Mouse (Mus musculus) heart, embryonic 12.5 days (tissue): ENCODE data around the gene Hist1h2bb. TPM values are rescaled to one million over a fixed set of nuclear protein-coding genes. Genes with fewer than 3 reads are reported as not detected.
"Not testable (repeated sequence)": the region's sequence is repeated elsewhere in the genome, so short reads cannot be mapped to it uniquely, and the experiment has no call there.

Experiments
- ATAC-seq: fragments of 200-750 bp; cut with Nextera tagmentation; 2 replicates; pipeline ENCODE4 v1.8.0; 2017; ENCODE audit warnings: moderate TSS enrichment, moderate library complexity; ENCODE audit not compliant: insufficient number of reproducible peaks, low FRiP score
- H3K27ac ChIP-seq: fragments of 300-500 bp; sonication (generic); 2 replicates; pipeline ENCODE4 v1.5.1; 2016; ENCODE audit warnings: mild to moderate bottlenecking, moderate library complexity; ENCODE audit not compliant: poor library complexity, severe bottlenecking
- H3K27me3 ChIP-seq: fragments of 300-500 bp; sonication (generic); replicated peaks from 2 replicates; pipeline ENCODE4 v1.6.1; 2016; ENCODE audit warnings: mild to moderate bottlenecking, moderate library complexity
- H3K36me3 ChIP-seq: fragments of 300-500 bp; sonication (generic); 2 replicates; pipeline ENCODE4 v1.6.1; 2016; ENCODE audit warnings: mild to moderate bottlenecking, moderate library complexity
- H3K4me1 ChIP-seq: fragments of 300-500 bp; sonication (generic); replicated peaks from 2 replicates; pipeline ENCODE4 v1.6.1; 2016; ENCODE audit warnings: mild to moderate bottlenecking
- H3K4me2 ChIP-seq: fragments of 300-500 bp; sonication (generic); 2 replicates; pipeline ENCODE4 v1.6.1; 2016; ENCODE audit warnings: mild to moderate bottlenecking, moderate library complexity
- H3K4me3 ChIP-seq: fragments of 300-500 bp; sonication (generic); 2 replicates; pipeline ENCODE4 v1.5.1; 2016; ENCODE audit warnings: mild to moderate bottlenecking
- H3K9ac ChIP-seq: fragments of 300-500 bp; sonication (generic); 2 replicates; pipeline ENCODE4 v1.6.1; 2016; ENCODE audit warnings: mild to moderate bottlenecking, moderate library complexity
- H3K9me3 ChIP-seq: fragments of 300-500 bp; sonication (generic); replicated peaks from 2 replicates; pipeline ENCODE4 v1.6.1; 2016; ENCODE audit warnings: mild to moderate bottlenecking, moderate library complexity
- WGBS: fragments of 180-500 bp; shearing (Covaris S2); methylation state at CpG from one replicate; pipeline ENCODE4 v1.1.7; 2016; 5-methylcytosine and 5-hydroxymethylcytosine counted together
- polyA plus RNA-seq: library from polyadenylated mRNA; unstranded; fragments of >200 nt; fragmentation: Nextera tagmentation; extraction: Ambion mirVana; gene quantifications from 2 replicates; pipeline ENCODE4 v1.2.1, GENCODE M21; 2016

The Hist1h2bb gene
- polyA plus RNA-seq, 1 experiment from 2014 or later, result 0.88 TPM

GRCm38 (mm10) chr13:23742007-23742406 is 4.5 kb upstream of the Hist1h2bb start:
- no peak overlapping the region for H3K27ac ChIP-seq
- H3K4me1 ChIP-seq, result peaks cover 8% of the 10 kb centered on the region
- H3K4me2 ChIP-seq, result no peak overlapping the region
- no peaks in the 10 kb centered on the region for H3K27me3 ChIP-seq
- no peak overlapping the region for H3K9ac ChIP-seq
- H3K9me3 ChIP-seq, result no peaks in the 10 kb centered on the region
- H3K36me3 ChIP-seq, result no peaks in the 10 kb centered on the region
- H3K4me3 ChIP-seq, result no peak overlapping the region
- no peak for ATAC-seq

DNA sequence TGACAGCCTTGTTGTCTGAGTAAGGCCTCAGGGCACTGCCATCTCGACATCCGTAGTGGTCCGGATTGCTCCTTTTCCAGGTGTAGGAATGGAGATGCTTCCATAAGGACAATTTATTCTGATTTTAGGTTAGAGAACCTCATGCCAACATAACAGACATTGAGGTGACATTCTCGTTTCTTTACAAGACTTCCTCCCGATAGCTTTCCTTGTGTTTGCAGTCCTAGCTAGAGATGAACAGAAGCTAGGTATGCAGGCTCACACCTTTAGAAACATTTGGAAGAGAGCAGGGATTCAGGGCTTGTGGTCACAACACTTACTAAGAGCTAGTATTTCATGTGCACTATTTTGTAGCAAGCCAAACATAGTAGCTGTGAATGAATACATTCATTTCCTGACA is 3.3 kb upstream of the Hist1h2bb start:
- Histone ChIP-seq H3K9ac (no peak overlapping the region), H3K4me2 (no peak overlapping the region), H3K9me3 (no peaks in the 10 kb centered on the region), H3K27ac (no peak overlapping the region), H3K27me3 (no peaks in the 10 kb centered on the region), H3K36me3 (no peaks in the 10 kb centered on the region), H3K4me1 (peaks cover 12% of the 10 kb centered on the region), H3K4me3 (no peak overlapping the region)
- 83% methylated on average over 5 of the region's 5 CpGs for WGBS
- ATAC-seq, result no peak

DNA sequence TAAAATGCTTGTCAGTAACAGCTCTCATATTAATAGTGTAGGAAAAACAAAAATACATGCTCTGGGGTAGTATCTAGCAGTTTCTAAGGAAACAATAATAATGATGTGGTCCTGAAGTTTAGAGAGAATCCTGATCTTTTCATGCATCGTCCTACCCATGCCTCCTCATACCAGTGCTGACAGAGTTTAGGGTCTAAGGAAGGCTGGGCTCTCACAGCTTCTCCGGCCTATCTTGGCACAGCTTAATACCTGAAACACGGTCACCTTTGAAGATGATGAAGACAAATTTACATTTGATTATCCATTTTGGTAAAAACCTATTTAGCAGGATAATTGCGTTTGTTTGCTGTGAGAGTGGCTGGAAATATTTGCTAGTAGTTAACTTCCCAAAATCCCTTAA is 2.6 kb upstream of the Hist1h2bb start:
- H3K4me3 ChIP-seq, result no peak overlapping the region
- H3K4me1 ChIP-seq, result peaks cover 16% of the 10 kb centered on the region
- no peaks in the 10 kb centered on the region for H3K9me3 ChIP-seq
- 35% methylated on average over 4 of the region's 4 CpGs for WGBS
- ATAC-seq, result no peak
- H3K9ac ChIP-seq, result no peak overlapping the region
- H3K36me3 ChIP-seq, result no peaks in the 10 kb centered on the region
- H3K27ac ChIP-seq, result no peak overlapping the region
- H3K4me2 ChIP-seq, result peak overlapping the region; percentile 69
- H3K27me3 ChIP-seq, result no peaks in the 10 kb centered on the region

DNA sequence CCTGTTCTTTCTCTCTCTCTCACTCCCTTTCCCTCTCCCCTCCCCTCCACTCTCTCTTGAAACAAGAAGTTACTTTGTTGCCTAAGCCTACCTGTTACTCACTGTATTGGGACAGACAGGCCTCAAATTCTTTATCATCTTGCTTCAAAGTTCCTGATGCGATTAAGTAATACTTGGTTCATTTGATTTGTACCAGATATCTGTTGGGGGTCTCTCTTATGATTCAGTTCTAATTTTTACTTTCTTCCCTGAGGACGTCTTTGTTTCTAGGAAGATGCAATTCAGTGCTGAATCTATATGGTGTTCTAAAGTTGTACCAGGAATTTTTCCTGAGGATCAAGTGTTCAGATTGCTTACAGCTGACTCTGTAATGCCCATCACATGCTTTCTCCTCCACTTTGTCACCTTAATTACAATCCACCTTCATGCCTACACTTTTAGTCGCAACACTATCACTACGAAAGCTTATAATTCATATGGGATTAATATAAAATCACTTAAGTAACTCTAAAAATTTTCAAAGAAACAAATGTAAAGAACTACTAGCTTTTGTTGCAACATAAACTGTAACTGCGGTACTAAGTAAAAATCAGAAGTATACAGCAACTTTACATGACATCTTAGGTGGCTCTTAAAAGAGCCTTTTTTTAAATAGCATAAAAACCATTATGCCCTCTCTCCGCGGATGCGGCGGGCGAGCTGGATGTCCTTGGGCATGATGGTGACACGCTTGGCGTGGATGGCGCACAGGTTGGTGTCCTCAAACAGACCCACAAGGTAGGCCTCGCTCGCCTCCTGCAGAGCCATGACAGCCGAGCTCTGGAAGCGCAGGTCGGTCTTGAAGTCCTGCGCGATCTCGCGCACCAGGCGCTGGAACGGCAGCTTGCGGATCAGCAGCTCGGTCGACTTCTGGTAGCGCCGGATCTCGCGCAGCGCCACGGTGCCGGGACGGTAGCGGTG is 1.8 kb upstream of the Hist1h2bb start:
- H3K4me1 ChIP-seq, result peaks cover 16% of the 10 kb centered on the region
- no peak for ATAC-seq
- WGBS, result 3% methylated on average over 18 of the region's 36 CpGs

GRCm38 (mm10) chr13:23745381-23746161 is 963 bp upstream of the Hist1h2bb start, which contains the start of gene Hist1h3c:
Hist1h3c (minus strand) TSS chr13:23745602.
- WGBS, result under 1% methylated on average over 28 of the region's 28 CpGs
- Histone ChIP-seq H3K4me1 (peaks cover 16% of the 10 kb centered on the region), H3K9me3 (no peaks in the 10 kb centered on the region), H3K4me2 (peak within 1 kb of the TSS; percentile 69), H3K36me3 (no peaks in the 10 kb centered on the region), H3K9ac (peak within 1 kb of the TSS; percentile 75), H3K27ac (peak within 1 kb of the TSS; percentile 100), H3K4me3 (peak within 1 kb of the TSS; percentile 52), H3K27me3 (no peaks in the 10 kb centered on the region)
- peak; percentile 74 for ATAC-seq

More for the DNA sequence above, 1.8 kb upstream of the Hist1h2bb start:
- Histone ChIP-seq H3K9ac (peak overlapping the region; percentile 70), H3K27me3 (no peaks in the 10 kb centered on the region), H3K9me3 (no peaks in the 10 kb centered on the region), H3K4me3 (peak overlapping the region; percentile 52), H3K27ac (peak overlapping the region; percentile 73; the same call in 1 of the 2 replicates), H3K4me2 (peak overlapping the region; percentile 69), H3K36me3 (no peaks in the 10 kb centered on the region)

DNA sequence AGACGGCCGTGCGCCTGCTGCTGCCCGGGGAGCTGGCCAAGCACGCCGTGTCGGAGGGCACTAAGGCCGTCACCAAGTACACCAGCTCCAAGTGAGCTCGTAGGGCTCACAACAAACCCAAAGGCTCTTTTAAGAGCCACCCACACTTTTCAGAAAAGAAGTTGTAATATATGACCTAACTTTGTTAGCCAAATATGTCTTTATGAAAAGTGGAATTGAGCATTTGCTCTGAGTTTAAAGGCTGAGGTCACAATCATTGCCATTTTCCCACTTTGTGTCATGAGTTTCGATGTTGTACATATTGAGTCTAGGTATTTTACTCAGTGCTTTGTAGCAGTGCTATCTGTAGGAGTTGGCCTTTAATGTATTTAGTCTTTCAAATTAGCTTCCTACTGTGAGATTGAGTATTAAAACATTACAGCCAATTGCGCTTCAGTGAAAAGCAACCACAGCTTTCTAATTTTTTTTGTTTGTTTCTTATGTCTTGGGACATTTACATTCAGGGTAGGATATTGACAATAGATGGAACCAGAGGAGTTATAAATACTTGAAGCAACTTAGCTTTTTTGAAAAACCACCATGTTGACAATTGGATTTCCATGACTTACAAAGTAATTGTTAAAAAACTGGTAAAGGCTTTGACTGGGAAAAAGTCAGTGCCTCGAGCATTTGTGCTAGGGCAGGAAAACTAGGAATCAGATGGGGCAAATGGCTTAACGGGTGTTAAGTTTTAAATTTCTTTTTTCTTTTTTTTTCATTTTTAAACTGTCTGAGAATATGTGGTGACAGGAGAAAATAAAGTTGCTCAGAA is 752 bp downstream of the Hist1h2bb start:
- Histone ChIP-seq H3K27ac (peak overlapping the region; percentile 100), H3K9ac (peak overlapping the region; percentile 68), H3K36me3 (no peaks in the 10 kb centered on the region), H3K9me3 (no peaks in the 10 kb centered on the region), H3K4me1 (peaks cover 11% of the 10 kb centered on the region), H3K27me3 (no peaks in the 10 kb centered on the region), H3K4me3 (peak overlapping the region; percentile 39), H3K4me2 (peak overlapping the region; percentile 65)
- ATAC-seq, result no peak
- WGBS, result 5% methylated on average over 13 of the region's 13 CpGs

DNA sequence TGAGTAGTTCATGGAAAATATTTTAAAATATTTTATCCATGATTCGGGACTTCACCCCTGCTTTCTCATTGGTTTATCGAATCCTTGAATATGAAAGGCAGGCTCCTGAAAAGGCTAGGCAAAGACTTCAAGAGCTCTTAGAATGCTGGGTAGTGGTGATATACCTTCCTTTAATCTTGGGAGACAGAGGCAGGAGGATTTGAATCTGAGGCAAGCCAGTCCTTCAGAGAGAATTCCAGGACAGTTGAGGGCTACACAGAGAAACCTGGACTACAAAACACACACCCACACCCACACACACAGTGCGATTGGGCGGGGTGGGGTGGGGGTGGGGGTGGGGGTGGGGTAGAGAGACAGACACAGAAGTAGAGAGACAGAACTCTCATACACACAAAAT is 1.4 kb downstream of the Hist1h2bb start:
- Histone ChIP-seq H3K4me1 (peaks cover 11% of the 10 kb centered on the region), H3K4me2 (peak overlapping the region; percentile 46), H3K4me3 (peak overlapping the region; percentile 5; the same call in 1 of the 2 replicates), H3K36me3 (no peaks in the 10 kb centered on the region), H3K9me3 (no peaks in the 10 kb centered on the region), H3K9ac (0 out of 2 replicates have a peak overlapping the region, but pooled peaks have one; percentile 25), H3K27ac (peak overlapping the region; percentile 100), H3K27me3 (no peaks in the 10 kb centered on the region)
- WGBS, result 10% methylated on average over 4 of the region's 4 CpGs
- no peak for ATAC-seq

- peaks cover 11% of the 10 kb centered on the region for H3K4me1 ChIP-seq
- 86% methylated on average over 5 of the region's 5 CpGs for WGBS
- ATAC-seq, result no peak
- H3K27ac ChIP-seq, result peak overlapping the region; percentile 38
- H3K4me3 ChIP-seq, result no peak overlapping the region
- H3K4me2 ChIP-seq, result no peak overlapping the region
- H3K9ac ChIP-seq, result no peak overlapping the region
- no peaks in the 10 kb centered on the region for H3K27me3 ChIP-seq
- no peaks in the 10 kb centered on the region for H3K36me3 ChIP-seq
- H3K9me3 ChIP-seq, result no peaks in the 10 kb centered on the region
These were observed 3.1 kb downstream of the Hist1h2bb start for GRCm38 (mm10) chr13:23749563-23750121.

GRCm38 (mm10) chr13:23750839-23751477 is 4.4 kb downstream of the Hist1h2bb start, which contains the start of gene Hist1h2ab:
Hist1h2ab (plus strand) TSS chr13:23751126.
- Histone ChIP-seq H3K4me2 (peak within 1 kb of the TSS; percentile 76), H3K4me1 (peaks cover 11% of the 10 kb centered on the region), H3K4me3 (peak within 1 kb of the TSS; percentile 53), H3K9ac (peak within 1 kb of the TSS; percentile 72; the same call in 1 of the 2 replicates), H3K27ac (peak within 1 kb of the TSS; percentile 98)
- H3K36me3 ChIP-seq, H3K9me3 ChIP-seq, H3K27me3 ChIP-seq, ATAC-seq: not testable (repeated sequence)
- WGBS, result under 1% methylated on average over 28 of the region's 47 CpGs

GRCm38 (mm10) chr13:23751478-23751956 is 5.0 kb downstream of the Hist1h2bb start:
- H3K4me3 ChIP-seq, result peak overlapping the region; percentile 53
- peak overlapping the region; percentile 72; the same call in 1 of the 2 replicates for H3K9ac ChIP-seq
- no peaks in the 10 kb centered on the region for H3K36me3 ChIP-seq
- ATAC-seq, result no peak
- peak overlapping the region; percentile 76 for H3K4me2 ChIP-seq
- peak overlapping the region; percentile 98 for H3K27ac ChIP-seq
- H3K4me1 ChIP-seq, result peaks cover 11% of the 10 kb centered on the region
- H3K27me3 ChIP-seq, result no peaks in the 10 kb centered on the region
- no peaks in the 10 kb centered on the region for H3K9me3 ChIP-seq
- 3% methylated on average over 11 of the region's 11 CpGs for WGBS
